Mouse (Mus musculus) right cerebral cortex, postnatal 25 days (tissue): ENCODE results near the gene Gm20695.
A peak's percentile ranks its signal among the peaks of the same experiment; 100 is the strongest.

Experiments used
- DNase-seq: peaks from one replicate; pipeline ENCODE4 v3.0.0; 2022

Gene Gm20695

GRCm38 (mm10) chr16:3896046-3896445 lies 11.6 kb downstream of the Gm20695 start:
- no peak for DNase-seq

GRCm38 (mm10) chr16:3896553-3896952 lies 12.1 kb downstream of the Gm20695 start:
- DNase-seq: no peak

- DNase-seq: no peak
Measured at GRCm38 (mm10) chr16:3907471-3907870, 23.0 kb downstream of the Gm20695 start.

GRCm38 (mm10) chr16:3908537-3909111 lies 24.2 kb downstream of the Gm20695 start, which contains the start of the genes 1700037C18Rik and Cluap1:
Gene 1700037C18Rik (minus strand): TSS chr16:3908689.
Gene Cluap1 (plus strand): TSS chr16:3908801.
- peak; percentile 92 for DNase-seq

- DNase-seq: no peak
Measured at GRCm38 (mm10) chr16:3909118-3909517, 24.7 kb downstream of the Gm20695 start.

GRCm38 (mm10) chr16:3920756-3921155 lies 36.3 kb downstream of the Gm20695 start:
- DNase-seq: no peak

GRCm38 (mm10) chr16:3923515-3923914 lies 39.1 kb downstream of the Gm20695 start:
- no peak for DNase-seq

GRCm38 (mm10) chr16:3923966-3924365 lies 39.5 kb downstream of the Gm20695 start:
- no peak for DNase-seq

- no peak for DNase-seq
Measured at GRCm38 (mm10) chr16:3928582-3928981, 44.1 kb downstream of the Gm20695 start.

GRCm38 (mm10) chr16:3929151-3929550 lies 44.7 kb downstream of the Gm20695 start:
- DNase-seq: no peak

- no peak for DNase-seq
Measured at GRCm38 (mm10) chr16:3933536-3933935, 49.1 kb downstream of the Gm20695 start.

GRCm38 (mm10) chr16:3934091-3934490 lies 49.6 kb downstream of the Gm20695 start:
- DNase-seq: no peak

GRCm38 (mm10) chr16:3934701-3935100 lies 50.3 kb downstream of the Gm20695 start:
- no peak for DNase-seq

- no peak for DNase-seq
Measured at GRCm38 (mm10) chr16:3951141-3951540, 66.7 kb downstream of the Gm20695 start.

- DNase-seq: no peak
Measured at GRCm38 (mm10) chr16:3956369-3956768, 71.9 kb downstream of the Gm20695 start.

- DNase-seq: no peak
Measured at GRCm38 (mm10) chr16:3959261-3959660, 74.8 kb downstream of the Gm20695 start.

- no peak for DNase-seq
Measured at GRCm38 (mm10) chr16:3964990-3965389, 80.5 kb downstream of the Gm20695 start.

GRCm38 (mm10) chr16:3965534-3965933 lies 81.1 kb downstream of the Gm20695 start:
- no peak for DNase-seq
